Mouse (Mus musculus): Measurements from ENCODE around the gene Amfr. TPM values are rescaled to one million over a fixed set of nuclear protein-coding genes. Genes with fewer than 3 reads are reported as not detected.

The Amfr gene
- 57.3 and 109 TPM in 2 replicates for polyA plus RNA-seq (2012; ENCODE audit: low replicate concordance)

DNA sequence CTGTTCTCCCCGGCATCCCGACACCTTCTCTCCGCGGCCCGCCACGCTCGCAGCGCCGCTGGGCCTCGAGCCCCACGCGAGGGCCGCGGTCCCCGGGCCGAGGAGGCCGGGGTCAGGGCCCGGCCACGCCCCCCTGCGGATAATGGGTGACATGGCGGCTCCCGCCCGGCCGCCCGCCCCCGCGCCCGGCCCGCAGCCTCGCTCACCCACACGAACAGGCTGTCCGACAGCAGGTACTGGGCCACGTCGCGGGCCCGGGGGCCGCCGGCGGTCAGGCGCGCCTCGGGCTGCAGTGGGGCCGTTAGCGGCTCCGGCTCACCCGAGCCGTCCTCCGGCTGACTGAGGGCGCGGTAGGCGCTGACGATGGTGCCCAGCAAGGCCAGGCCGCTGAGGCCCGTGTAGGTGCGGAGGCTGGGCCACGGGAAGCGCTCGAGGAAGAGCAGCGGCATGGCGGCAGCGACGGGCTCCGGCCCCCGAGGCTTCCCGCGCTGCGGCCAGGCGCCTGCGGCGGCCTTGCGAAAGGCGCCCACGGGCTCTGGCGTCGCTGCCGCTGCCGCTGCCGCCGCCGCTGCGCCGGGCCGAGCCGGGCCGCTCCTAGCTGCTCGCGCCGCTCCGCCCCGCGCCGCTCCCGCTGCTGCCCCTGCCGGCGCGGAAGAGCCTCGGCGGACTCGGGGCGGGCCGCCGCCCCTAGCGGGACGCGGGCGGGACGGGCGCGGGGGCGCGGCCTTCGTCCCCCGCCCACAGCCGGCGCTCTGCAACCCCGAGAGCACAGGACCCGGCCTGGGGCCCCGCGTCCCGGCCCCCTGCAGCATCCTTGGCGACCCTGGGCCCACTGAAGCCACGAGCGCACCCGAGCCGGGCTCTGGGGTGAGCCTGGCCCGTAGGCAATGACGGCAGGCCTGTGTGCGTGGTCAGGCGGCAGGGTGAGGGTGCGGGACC is at the start of gene Amfr:
Gene Amfr (minus strand): TSS at position 830 of the 939 bp plus-strand sequence.

DNA sequence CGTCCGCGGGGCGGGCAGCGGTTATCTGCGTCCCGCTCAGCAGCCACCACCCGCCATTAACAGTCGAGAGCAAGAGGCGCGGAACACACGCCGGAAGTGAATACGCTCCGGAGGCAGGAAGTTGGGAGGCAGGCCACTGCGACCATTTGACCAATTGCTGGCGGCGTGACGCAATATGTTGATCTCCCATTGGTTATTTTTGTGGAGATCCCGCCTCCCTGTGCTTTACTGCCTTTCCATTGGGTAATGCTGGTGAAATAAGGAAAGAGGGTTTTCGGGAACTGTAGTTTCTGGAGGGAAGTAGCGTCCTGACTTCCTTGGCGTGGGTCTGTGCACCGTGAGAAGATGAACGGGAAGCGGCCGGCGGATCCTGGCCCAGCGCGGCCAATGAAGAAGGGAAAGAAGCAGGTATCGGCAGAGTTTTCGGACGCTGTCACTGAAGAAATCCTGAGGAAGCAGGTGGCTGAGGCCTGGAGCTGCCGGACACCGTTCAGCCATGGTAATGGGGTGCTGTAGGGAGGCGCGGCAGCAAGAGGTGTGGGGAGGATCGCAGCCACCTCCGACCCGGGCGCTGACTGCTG is 24.4 kb upstream of the Amfr start, which contains the start of the genes Nudt21 and Ogfod1:
Gene Nudt21 (minus strand): TSS at position 88 of the 581 bp plus-strand sequence.
Gene Ogfod1 (plus strand): TSS at position 255 of the 581 bp plus-strand sequence.

Other genes starting within 250 kb of the Amfr start
- not detected in 2 replicates for gene Gnao1, start 202.9 kb downstream of the Amfr start, polyA plus RNA-seq (2012; ENCODE audit: low replicate concordance)
- 622 and 727 TPM in 2 replicates for gene Nudt21, start 24.2 kb upstream of the Amfr start, polyA plus RNA-seq (2012; ENCODE audit: low replicate concordance)
- gene Ogfod1, start 24.4 kb upstream of the Amfr start, polyA plus RNA-seq (2012; ENCODE audit: low replicate concordance) = 1.5 and 3.1 TPM in 2 replicates
- 1.3 and 3.2 TPM in 2 replicates for gene Bbs2, start 86.1 kb upstream of the Amfr start, polyA plus RNA-seq (2012; ENCODE audit: low replicate concordance)
- not detected in 2 replicates for gene Mt4, start 124.4 kb upstream of the Amfr start, polyA plus RNA-seq (2012; ENCODE audit: low replicate concordance)
- gene Mt3, start 139.8 kb upstream of the Amfr start, polyA plus RNA-seq (2012; ENCODE audit: low replicate concordance) = not detected in 2 replicates
- 287 and 345 TPM in 2 replicates for gene Mt2, start 159.8 kb upstream of the Amfr start, polyA plus RNA-seq (2012; ENCODE audit: low replicate concordance)
- gene Mt1, start 166.2 kb upstream of the Amfr start, polyA plus RNA-seq (2012; ENCODE audit: low replicate concordance) = 66.7 and 296 TPM in 2 replicates
- 2.9 and 5.0 TPM in 2 replicates for gene Nup93, start 201.7 kb upstream of the Amfr start, polyA plus RNA-seq (2012; ENCODE audit: low replicate concordance)